Mouse (Mus musculus): ENCODE results near the gene Ptgfrn. TPM values are rescaled to one million over a fixed set of nuclear protein-coding genes. Genes with fewer than 3 reads are reported as not detected.

The Ptgfrn gene
- total RNA-seq, 2 experiments from 2014 or later, result 31.6 to 39.6 TPM

GRCm38 (mm10) chr3:101117774-101118173 is 7.7 kb upstream of the Ptgfrn start:
- intact Hi-C loops (cut with DNase I; ENCODE audit: low total_unique reads), result no loop called here
- DNase-seq, result no peak

DNA sequence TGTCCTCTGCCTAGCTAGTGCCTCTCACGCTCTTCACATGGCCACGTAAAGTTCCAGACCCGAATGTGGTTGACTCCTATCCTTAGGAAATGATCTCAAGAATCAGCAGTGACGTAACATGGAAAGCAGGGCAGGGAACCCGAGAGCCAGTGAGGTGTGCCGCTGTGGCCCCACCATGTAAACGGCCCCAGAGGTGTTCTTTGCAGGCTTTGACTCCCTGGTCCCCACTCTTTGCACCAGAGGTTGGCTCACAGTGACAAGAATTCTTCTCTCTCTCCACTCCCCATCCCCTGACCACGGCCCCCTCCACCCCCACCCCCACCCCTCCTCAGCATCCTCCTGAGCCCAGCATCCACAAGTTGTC is 7.3 kb upstream of the Ptgfrn start:
- intact Hi-C loops (cut with DNase I; ENCODE audit: low total_unique reads), result no loop called here
- DNase-seq, result no peak

GRCm38 (mm10) chr3:101116431-101117385 is 6.6 kb upstream of the Ptgfrn start:
- intact Hi-C loops (cut with DNase I; ENCODE audit: low total_unique reads), result no loop called here
- DNase-seq, result no peak

- no peak for DNase-seq
Measured at GRCm38 (mm10) chr3:101112518-101112894, 2.4 kb upstream of the Ptgfrn start.

DNA sequence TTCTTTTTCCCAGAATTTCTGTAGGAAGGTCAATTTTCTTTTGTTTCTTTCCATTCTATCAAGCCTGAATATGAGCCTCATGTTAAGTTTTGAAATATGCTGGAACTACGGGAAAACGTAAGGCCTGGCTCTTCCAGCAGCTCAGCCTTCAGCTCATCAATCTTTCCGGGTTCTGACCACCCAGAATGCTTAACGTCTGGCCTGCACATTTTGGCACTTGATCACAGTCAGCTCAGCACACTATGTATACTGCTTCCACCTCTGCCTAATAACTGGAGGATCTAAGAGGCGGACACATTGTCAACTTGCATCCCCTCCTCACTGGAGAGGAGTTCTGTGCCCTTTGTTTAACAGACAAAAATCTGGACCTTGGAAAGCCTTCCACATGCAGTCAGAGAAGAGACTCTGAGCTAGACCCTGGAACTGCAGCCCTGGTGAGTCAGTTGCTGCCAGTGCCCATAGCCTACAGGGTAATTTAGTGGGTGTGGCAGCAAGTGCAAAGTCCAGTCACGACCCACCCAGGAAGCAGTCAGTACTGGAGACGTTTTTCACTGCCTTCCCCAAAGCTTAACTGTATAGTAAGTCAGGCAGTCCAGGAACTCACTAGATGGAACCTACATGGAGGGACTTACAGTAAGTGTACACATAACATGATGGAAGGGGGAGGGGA is 1.9 kb upstream of the Ptgfrn start:
- intact Hi-C loops (cut with DNase I; ENCODE audit: low total_unique reads), result no loop called here

More at GRCm38 (mm10) chr3:101112518-101112894, 2.4 kb upstream of the Ptgfrn start:
- intact Hi-C loops (cut with DNase I; ENCODE audit: low total_unique reads), result no loop called here

DNA sequence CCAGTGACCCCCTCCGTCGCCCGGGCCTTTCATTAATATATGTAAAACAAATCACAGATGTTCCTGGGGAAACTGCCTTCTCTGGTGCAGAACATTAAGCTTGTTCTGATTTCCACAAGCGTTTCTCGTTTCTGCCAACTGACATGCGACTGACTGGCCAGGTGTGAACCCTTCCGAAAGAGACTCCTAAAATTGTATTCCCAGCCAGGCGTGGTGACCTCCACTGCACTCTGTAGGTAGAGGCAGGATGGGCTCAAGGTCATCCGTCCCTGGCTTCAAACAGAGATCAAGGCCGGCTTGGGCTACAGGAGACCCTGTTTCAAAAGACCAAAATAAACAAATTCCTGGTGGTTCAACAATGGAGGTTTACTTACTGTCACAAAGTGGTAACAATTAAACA is 1.2 kb upstream of the Ptgfrn start:
- intact Hi-C loops (cut with DNase I; ENCODE audit: low total_unique reads), result no loop called here
- no peak for DNase-seq

More for the DNA sequence above, 1.9 kb upstream of the Ptgfrn start:
- no peak for DNase-seq

DNA sequence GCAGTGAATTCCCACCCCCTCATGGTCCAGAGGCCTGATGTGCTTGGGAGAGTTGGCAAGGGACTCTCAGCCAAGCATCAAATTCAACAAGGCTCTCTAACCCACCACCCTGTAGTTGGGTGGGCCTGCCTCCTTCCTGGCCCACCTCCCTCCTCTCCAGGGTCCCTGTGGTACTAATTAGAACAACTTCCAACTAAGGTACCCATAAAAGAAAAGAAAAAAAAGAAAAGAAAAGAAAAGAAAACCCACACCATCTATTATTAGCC is 693 bp upstream of the Ptgfrn start:
- intact Hi-C loops (cut with DNase I; ENCODE audit: low total_unique reads), result no loop called here
- no peak for DNase-seq

- DNase-seq, result peak; percentile 27
- intact Hi-C loops (cut with DNase I; ENCODE audit: low total_unique reads), result no loop called here
Measured at GRCm38 (mm10) chr3:101109558-101110021, 488 bp downstream of the Ptgfrn start.

GRCm38 (mm10) chr3:101108848-101109247 is 1.2 kb downstream of the Ptgfrn start:
- intact Hi-C loops (cut with DNase I; ENCODE audit: low total_unique reads), result no loop called here
- DNase-seq, result no peak

DNA sequence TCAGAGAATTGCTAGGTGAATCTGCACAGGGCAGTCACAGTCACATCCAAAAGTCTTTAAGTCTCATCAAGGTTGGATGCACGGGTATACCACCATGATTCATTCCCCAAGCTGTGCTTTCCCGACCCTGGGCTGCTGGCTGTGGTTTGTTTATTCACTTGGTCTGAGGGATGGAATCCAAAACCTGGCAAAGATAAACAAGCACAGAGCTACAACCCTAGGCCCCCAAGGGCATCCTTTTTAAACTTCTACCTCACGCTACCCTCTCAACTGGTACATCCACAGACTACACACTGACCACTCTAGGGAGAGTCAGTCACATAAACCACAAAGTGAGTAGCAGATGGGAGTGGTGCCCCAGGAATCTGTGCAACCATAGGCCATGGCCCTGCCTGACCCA is 1.8 kb downstream of the Ptgfrn start:
- no peak for DNase-seq
- intact Hi-C loops (cut with DNase I; ENCODE audit: low total_unique reads), result no loop called here

- intact Hi-C loops (cut with DNase I; ENCODE audit: low total_unique reads), result no loop called here
- no peak for DNase-seq
Measured at GRCm38 (mm10) chr3:101106326-101106725, 3.8 kb downstream of the Ptgfrn start.

DNA sequence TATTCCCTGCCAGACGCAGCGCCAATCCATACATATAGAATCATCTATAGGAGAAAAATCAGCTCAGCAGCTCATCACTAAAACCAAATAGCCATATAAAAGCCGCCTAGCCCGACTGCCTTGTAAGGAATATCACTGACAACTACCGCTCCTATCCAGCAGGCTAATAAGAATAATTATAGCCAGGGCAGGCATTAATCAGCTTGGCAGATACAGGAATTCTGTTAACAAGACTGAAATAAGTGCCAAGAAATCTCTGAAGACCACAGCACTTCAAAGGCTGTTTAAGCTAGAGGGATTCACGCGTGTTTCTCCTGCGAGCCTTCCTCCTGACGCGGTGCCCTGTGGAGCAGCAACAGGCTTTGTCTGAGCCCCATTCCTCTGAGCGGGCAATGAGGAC is 4.6 kb downstream of the Ptgfrn start:
- intact Hi-C loops (cut with DNase I; ENCODE audit: low total_unique reads), result no loop called here
- no peak for DNase-seq

GRCm38 (mm10) chr3:101104883-101105282 is 5.2 kb downstream of the Ptgfrn start:
- DNase-seq, result no peak
- intact Hi-C loops (cut with DNase I; ENCODE audit: low total_unique reads), result no loop called here

GRCm38 (mm10) chr3:101103770-101104169 is 6.3 kb downstream of the Ptgfrn start:
- intact Hi-C loops (cut with DNase I; ENCODE audit: low total_unique reads), result no loop called here

DNA sequence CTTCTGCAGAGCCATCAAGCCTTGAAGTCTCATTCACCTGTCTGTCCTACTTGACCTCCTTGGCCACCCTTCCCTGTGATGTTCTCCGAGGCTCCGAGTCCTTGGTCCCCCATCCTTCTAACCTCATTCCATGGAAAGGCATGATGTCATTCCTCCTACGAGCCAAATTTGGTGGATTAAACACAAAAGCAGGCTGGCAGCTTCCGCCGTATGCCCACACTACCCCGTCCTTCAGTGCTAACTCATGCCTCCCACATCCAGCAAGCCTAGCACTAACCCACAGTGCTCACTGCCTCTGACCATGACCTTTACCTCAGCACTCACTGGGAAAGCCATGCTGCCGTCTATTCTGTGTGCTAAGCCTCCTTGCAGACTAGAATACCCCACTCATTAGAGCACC is 8.0 kb downstream of the Ptgfrn start:
- no peak for DNase-seq
- intact Hi-C loops (cut with DNase I; ENCODE audit: low total_unique reads), result no loop called here

More at GRCm38 (mm10) chr3:101103770-101104169, 6.3 kb downstream of the Ptgfrn start:
- no peak for DNase-seq

DNA sequence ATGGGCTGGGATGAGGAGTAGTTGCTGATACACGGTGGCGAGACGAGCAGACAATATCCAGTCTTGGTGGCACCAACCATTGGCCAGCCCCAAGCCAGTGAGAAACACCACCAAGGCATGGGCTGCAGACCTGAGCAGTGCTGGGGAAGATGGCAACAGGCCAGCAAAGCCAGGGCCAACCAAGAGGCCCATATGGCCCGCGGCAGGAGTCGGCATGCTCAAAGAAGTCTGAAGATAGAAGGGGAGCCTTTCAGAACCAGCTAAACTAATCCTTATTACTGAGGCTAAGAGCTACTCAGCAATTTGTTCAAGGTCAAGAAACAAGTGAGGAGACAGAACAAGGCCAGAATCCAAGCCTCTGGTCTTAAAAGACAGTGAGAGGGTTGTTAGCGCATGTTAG is 8.9 kb downstream of the Ptgfrn start:
- DNase-seq, result no peak
- intact Hi-C loops (cut with DNase I; ENCODE audit: low total_unique reads), result no loop called here

DNA sequence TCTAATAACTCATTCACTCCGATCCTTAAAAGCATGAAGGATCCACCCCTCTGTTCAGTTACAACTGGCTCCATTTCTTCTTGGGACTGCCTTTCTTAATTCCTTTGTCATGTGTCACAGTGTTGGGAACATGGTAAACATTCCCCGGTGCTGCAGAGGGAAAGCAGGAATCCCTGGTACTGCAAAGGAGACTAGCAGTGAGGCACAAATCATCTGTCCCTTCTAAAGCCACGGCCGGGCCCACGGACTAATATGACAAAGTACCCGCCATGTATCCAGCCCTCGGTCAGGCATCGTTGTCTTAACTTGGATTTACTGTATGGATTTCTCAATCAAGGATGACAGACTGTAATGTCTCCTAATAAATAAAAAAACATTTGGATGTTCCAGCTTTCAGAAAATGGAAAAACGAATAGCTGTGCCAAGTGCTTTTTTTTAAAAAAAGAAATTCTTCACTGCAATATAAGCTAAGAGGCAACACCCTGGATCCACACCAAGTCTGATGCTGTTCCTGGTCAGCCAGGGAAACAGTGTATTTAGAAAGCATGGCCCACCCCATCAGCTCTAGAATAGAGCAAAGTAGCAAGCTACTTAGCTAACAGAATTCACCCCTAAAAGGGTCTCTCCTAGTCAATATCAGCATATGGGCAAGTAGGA is 10.2 kb downstream of the Ptgfrn start:
- no peak for DNase-seq
- intact Hi-C loops (cut with DNase I; ENCODE audit: low total_unique reads), result no loop called here

DNA sequence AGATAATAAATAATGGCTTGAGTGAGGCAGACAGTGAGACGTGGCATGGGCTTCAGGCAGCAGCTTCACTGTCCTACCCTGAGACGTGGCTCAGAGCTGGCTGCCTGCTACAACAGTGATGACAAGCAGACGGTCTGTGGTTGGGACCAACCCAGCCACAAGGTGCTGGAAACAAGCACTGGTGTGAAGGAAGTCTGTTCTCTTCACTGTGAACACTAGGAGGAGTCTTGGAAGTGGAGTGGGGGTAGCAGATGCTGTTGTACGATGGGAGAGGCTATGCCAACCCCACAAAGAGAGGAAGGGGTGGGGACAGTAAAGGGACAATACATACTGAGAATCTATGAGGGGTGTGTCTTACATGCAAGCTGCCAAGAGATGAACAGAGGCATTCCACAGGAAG is 12.0 kb downstream of the Ptgfrn start:
- intact Hi-C loops (cut with DNase I; ENCODE audit: low total_unique reads), result no loop called here
- no peak for DNase-seq

DNA sequence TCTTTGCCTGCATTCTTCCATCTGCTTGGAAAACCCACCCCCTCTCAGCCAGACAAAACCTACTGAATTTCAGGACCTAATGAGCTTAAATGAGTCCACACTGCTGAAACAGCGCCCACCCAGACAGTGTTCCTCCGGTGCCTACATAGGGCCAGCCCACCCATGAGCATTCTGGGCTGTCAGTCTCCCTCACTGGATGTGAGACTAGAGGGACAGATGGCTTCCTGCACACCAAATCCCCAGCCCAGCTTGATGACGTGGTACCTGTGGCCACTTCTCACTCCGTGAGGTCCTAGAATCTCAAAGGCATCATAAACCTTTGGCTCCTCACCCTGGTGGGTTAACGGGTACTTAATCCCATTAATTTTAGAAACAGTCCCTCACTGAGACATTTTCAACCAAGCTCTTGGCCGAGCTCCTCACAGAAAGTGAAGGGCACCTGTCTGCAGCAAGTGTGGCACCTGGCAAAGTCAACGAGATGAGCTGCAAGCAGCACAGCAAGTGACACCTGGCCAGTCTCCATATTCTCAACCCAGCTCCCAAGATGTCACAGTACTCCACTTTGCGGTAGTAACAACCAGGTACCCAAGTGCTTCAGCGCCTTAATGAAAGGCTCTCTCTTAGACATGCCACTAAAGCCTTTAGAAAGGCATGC is 12.8 kb downstream of the Ptgfrn start:
- intact Hi-C loops (cut with DNase I; ENCODE audit: low total_unique reads), result no loop called here

More for the DNA sequence above, 12.8 kb downstream of the Ptgfrn start:
- no peak for DNase-seq
